Mouse (Mus musculus) gonadal fat pad, adult 2 months (tissue): ENCODE measurements around the gene Arhgap30. TPM values are rescaled to one million over a fixed set of nuclear protein-coding genes. Genes with fewer than 3 reads are reported as not detected.

Experiments used
- DNase-seq: peaks from one replicate; pipeline ENCODE4 v3.0.0-alpha.2; 2012; ENCODE audit warnings: low read depth
- polyA plus RNA-seq: library from polyadenylated mRNA; depleted of rRNA; stranded (reverse); fragments of >200 nt; gene quantifications from 2 replicates; pipeline ENCODE4 v1.2.3, GENCODE M21; 2012; rRNA removed

Arhgap30 gene
- 3.8 and 4.5 TPM in 2 replicates for polyA plus RNA-seq

DNA sequence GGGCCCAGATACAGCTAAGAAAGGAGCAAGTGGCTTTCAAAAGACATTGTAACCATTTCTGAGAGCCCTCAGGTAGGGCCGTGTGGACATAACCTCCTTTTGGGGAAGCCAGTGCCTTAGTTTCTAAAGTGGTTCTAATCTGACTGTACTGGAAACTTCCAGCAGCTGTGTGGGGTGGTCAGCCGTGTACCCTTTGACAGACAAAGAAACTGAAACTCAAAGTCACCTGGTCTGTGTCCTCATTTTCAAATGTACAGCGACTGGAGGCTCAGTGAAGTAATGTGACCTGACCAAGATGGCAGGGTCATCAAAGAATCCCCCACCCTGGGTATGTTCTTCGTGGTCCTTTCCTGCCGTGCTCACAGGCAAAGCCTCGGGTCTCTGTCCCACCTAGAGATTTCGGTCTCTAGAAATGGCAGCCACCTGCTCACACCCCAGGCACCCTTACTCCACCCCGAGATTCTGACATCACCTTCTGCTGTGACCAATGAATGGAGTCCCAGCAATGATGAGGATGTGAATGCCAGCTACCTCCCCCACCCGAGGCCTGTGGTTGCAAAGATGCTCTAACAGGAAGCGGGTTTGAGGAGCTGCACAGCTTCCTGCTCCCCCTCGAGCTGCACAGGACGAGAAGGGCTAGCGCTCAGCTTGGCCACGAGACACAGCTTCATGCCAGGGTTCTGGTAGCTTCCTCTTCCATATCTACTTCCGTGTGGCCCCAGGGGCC, at the start of gene Arhgap30:
Gene Arhgap30, plus strand, starts transcription at position 579 of the 727 bp plus-strand sequence.
- DNase-seq = no peak

GRCm38 (mm10) chr1:171342262-171343207, 46.2 kb upstream of the Arhgap30 start:
- DNase-seq = no peak

GRCm38 (mm10) chr1:171343922-171344677, 44.7 kb upstream of the Arhgap30 start:
- DNase-seq = no peak

DNA sequence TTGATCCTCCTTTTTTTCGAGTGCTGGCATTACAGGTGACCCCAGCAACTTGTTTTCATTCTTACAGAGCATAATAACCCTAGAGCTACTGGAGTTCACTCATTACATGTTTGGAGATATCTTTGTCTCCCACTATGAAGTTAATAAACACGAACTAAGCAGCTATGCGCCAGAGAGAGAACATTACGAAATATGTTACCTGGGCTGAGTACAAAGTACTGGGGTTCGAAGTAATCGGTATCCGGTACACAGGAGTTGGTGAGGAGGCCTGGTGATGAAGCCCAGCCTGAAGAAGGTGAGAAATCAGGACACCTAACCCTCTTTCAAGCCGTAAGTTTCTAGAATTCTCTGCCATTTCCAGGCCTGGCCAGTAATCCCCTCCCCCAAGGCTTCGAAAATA, 44.0 kb upstream of the Arhgap30 start:
- no peak for DNase-seq

DNA sequence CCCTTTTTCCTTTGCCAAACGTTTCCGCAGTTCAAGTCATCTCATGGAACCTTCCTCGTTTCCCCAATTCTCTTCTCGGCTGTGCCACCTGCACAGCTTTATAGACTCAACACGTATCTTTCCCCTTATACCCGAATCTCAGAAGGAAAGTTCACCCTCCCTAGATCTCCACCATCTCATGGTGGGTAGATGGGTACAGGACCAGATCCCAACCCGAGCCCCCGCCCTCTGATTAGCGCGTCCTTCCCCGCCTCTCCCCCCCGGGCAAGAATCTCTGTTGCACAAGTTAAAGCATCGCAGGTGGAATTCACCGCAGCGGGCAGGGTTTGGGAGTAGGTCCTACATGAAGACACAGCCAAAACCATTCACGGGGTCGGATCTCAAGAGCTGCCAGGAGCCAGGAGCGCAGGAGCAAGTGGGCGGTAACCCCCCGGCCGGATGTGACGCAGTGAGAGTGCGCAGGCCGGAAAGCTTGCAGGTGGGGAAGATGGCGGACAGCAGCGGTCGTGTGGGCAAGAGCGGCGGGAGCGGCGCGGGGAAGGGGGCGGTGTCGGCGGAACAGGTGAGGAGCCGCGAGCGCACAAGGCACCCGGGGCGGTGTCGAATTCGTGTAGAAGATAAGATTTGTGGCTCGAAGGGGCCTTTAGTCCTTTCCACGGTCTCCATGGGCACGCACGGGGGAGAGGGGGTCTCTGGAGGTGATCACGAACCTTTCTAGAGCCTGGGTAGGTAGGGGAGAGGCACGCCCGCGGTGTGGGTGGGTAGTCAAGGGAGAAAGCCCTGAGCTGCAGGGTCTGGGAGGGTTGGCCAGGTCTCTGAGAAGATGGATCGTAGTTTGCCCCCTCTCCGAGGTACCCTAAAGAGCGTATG, 43.3 kb upstream of the Arhgap30 start, which contains the start of the genes Nit1 and Pfdn2:
Gene Nit1, minus strand, starts transcription at position 422 of the 870 bp plus-strand sequence.
Gene Pfdn2, plus strand, starts transcription at position 446 of the 870 bp plus-strand sequence.
- no peak for DNase-seq

- no peak for DNase-seq
Observed at GRCm38 (mm10) chr1:171346095-171346450, 42.7 kb upstream of the Arhgap30 start.

DNA sequence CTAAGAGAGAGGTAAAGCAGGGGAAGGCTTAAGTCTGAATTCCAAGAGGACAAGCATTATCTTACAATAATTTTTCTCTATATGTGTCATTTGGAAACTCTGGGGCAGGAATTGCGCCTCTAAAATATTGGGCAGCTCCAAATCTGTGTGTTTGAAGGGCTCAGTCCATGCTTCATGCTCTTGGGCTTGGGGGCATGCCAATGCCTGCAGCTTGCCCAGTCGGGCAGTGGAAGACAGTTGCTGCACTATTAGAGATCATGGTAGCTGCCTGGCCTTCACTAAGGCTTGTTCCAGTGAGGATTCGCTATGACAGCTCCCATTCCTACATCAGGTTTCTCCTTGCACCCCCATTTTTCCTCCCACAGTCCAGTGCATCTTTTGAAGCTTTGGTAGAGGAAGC, 40.1 kb upstream of the Arhgap30 start:
- DNase-seq = no peak

- no peak for DNase-seq
Observed at GRCm38 (mm10) chr1:171349210-171349609, 39.5 kb upstream of the Arhgap30 start.

GRCm38 (mm10) chr1:171355812-171356340, 32.9 kb upstream of the Arhgap30 start:
- DNase-seq = no peak

DNA sequence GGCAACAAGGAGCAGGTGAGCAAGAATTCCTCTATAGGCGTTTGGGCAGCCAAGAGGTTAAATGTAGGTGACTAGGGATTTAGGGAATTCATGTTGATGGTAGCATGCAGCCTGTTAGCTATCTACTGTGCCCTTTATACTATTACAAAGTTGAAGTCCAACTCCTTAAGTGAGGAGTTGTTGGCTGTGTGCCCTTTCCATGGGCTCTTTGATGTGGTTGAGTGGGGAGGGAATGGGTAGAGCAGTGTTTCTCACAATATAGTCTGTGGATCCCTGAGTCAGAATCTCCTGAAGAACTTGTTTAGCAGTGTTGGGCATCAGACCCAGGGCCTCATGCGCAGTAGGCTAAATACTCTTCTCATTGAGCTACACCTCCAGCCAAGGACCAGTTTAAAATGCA, 31.9 kb upstream of the Arhgap30 start:
- DNase-seq = no peak

DNA sequence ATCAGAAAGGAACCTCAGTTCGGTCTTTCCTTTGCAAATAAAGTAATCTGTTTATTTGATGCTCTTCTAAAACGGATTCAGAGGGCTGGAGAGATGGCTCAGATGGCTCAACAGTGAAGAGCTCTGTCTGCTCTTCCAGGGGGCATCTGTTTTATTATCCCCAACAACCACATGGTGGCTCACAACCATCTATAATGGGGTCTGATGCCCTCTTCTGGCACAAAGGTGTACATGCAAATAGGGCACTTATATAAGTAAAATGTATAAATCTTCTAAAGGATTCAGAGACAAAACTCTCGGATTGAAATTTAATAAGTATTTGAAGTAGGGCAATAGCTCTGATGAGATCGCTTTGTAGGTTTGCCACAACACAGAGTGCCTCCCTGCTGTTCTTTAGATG, 30.3 kb upstream of the Arhgap30 start:
- DNase-seq = no peak

DNA sequence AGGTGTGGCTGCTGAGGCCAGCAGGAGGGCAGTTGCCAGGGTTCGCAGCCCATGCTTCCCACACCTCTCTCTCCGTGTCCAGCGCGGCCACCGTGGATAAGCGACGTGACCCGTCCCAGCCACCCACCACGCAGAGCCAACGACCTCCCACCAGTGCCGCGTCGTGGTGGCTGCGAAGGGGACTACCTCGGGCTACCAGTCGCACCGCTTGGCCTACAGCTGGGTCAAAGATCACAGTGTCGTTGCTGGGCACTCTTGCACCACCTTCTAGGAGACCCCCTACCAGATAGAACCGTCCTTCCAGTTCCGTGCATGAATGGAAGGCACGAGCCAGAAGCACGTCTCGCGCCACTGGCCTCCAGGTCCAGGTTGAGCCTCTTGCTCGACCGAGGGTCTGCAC, 28.5 kb upstream of the Arhgap30 start:
- no peak for DNase-seq

DNA sequence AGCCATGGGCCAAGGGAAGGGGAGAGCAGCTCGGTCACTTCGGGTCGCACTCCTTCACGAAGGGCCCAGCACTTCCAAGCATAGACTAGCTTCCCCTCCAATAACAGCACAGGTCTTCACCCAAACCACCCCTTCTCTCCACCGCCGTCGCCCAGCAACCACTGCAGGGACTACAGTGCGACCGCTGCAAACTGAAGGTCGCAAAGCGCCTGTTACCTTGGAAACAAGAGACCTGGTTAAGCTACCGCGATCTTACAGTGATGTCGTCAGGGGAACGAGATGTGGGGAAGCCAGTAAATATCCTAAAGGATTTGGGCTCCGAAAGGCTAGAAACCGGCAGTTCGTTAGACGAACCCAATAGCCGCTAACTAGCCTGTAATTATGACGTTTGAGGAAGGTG, 28.1 kb upstream of the Arhgap30 start, which contains the start of gene Klhdc9:
Gene Klhdc9, minus strand, starts transcription at position 143 of the 400 bp plus-strand sequence.
- no peak for DNase-seq

- DNase-seq = no peak
Observed at GRCm38 (mm10) chr1:171361106-171362103, 27.3 kb upstream of the Arhgap30 start.

GRCm38 (mm10) chr1:171365934-171366333, 22.8 kb upstream of the Arhgap30 start:
- no peak for DNase-seq

GRCm38 (mm10) chr1:171369845-171370556, 18.8 kb upstream of the Arhgap30 start, which contains the start of gene Nectin4:
Gene Nectin4 (plus strand): TSS chr1:171370099.
- DNase-seq = no peak

GRCm38 (mm10) chr1:171372880-171373279, 15.9 kb upstream of the Arhgap30 start:
- no peak for DNase-seq

- DNase-seq = no peak
Observed at GRCm38 (mm10) chr1:171373946-171374345, 14.8 kb upstream of the Arhgap30 start.
